Mouse (Mus musculus) cerebellum, adult 18-20 months (tissue): ENCODE measurements around the gene Mapk6.

Source experiments
- DNase-seq, 2 experiments: peaks; one replicate each; pipeline ENCODE4 v3.0.0; 2021

Gene Mapk6

DNA sequence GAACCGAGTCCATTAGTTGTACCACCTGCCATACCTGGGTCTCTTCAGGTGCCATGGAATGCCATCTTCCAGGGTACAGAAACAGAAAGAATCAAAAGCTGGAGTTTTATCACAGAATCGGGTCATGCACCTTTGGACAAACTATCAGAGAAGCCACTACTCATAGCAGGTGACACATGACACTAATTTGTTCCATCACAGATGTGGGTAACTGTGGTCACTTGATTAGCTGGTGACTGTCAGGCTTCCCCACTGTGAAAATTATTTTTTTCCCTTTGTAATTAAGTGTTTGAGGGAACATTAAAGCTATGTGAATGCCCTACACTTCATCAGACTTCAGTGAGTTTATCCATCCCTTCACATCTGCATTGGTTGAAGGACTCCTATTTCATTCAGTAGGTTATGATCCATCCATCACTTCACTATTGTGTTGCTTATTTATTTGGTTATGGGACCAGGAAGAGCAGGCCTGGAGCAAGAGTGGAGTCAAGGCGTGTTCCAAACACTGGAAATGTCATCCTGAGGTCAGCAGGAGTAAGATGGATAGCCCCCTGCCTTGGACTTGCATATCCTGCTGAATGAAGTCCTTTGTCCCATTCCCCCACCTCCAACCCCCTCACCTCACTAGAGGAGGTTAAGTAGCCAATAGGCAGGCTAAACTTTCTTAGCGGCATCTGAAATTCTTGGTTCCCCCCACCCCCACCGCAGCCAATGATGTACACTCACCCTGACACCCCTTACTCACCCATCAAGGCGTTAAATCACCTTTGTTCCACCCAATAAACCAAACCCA, 14.7 kb upstream of the Mapk6 start:
- no peak for DNase-seq

DNA sequence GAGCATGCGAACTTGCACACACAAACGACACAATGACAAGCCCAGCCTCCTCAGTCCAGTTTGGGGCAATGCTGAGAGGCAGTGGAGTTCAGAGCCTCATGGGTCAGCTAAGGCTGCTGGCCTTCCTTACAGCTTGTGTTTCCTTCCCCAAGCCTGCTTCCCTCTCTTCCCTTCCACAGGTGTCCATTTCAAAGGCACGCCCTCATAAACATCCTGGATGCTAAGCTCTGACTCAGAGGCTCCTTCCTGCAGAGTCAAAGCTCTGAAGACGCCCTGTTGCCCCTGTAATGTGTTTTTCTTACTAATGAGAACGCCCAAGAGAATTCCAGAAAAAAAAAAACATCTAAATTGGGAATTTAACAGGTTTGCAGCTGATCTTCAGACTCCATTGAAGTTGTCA, 13.9 kb upstream of the Mapk6 start:
- no peak for DNase-seq

DNA sequence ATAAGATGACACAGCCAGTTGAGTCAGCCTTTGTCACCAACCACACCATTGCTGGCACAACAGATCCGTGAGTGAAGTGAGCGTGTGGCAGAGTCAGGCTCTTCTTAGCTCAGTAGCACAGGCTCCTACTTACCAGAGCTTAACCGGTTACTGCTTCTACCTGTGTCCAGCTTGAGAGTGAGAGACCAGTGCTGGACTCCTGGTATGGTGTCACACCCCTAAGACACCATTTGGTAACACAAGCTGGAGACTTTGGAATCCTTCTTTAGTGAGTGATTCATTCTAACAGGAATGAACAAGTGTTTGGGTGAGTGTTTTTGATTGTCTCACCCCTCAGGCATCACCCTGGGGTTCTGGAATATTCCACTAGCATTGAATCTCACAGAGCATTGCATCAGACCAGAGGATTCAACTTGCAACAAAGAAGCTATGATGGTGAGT, 12.5 kb upstream of the Mapk6 start:
- DNase-seq = no peak

DNA sequence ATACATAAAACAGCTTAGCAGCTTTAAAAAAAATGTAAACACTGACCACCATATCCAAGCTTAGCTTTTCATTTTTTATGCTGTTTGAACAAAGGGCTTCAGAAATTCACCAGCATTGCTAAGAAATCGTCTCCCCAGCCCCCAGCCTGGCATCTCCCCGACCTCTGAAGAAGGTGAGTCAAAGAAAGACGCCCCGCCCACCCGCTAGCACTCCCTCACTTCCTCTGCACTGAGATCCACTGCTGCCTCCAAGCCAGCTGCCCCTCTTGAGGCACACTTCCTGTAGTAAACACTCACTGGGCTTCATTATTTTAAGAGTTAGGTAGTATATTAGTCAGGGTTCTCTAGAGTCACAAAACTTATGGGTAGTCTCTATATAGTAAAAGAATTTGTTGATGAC, 4.4 kb upstream of the Mapk6 start:
- no peak for DNase-seq

DNA sequence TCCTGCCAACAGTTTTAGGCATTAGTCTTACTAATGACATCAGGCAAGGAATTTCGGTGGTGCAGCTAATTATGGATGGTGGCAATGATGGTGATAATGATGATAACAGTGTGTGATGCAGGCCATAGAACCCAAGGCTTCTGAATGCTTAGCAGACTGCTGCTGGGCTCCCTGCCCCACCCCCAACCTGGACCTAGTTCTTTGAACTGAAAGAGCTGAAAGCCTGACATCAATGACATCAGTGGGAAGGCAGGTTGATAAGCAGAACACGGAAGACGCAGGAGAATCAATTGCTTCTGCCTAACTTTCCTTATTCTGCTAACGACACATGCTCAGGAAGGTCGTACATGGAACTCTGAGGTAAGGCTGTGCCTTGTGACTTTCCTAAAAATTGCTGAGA, 3.4 kb upstream of the Mapk6 start:
- DNase-seq = no peak

DNA sequence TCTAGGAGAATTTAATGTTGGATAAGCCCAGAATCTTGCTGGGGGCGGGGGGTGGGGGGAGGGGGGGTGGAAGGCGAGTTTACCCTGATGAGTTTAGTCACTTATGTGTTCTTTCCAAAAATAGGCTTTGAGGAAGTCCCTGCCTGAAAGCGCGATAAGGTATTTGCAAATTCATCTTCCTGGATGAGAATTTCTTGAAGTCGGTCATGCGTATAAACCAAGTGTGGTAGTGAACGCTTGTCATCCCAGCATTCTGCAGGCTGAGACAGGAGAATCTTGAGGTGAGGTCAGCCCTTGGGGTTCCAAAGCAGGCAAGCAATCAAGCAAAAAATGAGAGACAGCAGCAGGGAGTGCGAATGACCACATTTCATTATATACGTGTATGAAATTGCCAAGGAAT, 1.8 kb upstream of the Mapk6 start:
- no peak for DNase-seq

DNA sequence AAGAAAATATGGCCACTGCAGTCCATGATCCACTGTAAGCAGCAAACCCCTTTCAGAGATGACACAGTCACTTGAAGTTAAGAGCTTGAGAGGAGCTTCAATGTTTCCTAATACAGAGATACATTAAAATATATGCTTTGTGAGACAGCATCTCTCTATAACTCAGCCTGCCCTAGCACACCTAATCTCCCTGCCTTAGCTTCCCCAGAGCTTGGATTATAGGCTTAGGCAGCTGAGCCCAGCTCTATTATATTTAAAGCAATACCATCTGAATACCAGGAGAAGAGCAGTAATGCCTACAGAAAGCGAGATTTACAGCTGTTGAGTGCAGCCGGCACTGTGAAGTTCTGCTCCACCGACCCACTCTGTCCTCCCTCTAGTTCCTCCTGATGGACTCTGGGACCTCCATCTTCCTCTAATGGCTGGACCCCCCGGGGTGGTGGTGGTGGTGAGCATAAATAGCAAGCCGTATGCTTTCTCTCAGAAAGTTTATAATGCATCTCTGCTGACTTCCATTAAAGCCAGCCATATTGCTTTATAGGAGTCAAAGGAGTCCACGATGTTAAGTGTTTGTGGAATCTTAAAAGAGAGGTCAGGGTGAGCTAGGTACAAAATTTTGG, 1.2 kb upstream of the Mapk6 start:
- DNase-seq = peak in 1 of 2 experiments; percentile 26

DNA sequence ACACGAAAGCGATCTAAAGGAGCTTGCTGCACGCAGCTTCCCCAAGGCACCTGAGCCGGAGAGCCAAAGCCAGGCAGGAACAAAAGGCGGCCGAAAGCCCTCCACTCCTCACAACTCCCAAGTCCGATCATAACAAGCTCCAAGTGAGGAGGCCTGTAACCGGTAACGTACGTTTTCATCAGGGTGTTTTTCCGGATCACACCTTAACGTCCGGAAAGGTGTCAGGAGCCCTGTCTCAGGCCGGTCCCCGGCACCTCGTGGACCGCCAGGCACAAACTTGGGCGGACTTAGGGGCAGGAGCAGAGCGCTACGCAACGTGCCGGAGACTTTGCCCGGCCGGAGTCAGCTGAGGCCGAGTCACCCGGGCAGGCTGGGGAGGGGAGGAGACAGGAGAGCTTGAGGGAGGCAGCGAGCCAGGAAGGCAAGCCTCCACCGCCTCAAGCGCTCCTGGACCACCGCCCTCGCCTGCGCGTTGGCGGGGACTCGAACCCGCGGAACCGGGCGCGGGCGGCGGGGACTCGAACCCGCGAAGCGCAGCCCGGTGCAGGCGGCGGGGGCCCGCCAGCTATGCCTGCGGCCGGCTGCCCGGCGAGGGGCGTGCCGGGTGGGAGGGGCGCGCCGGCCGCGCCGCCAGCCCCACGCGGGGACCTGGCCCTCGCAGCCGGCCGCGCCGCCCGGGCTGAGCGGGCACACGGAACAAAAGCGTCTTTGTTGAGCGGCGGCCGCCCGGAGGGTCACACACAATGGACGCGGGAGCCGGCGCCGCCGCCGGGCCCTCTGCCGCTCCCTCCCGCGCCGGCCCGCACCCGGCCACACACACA, 564 bp downstream of the Mapk6 start:
- DNase-seq = peak in 1 of 2 experiments; percentile 68

DNA sequence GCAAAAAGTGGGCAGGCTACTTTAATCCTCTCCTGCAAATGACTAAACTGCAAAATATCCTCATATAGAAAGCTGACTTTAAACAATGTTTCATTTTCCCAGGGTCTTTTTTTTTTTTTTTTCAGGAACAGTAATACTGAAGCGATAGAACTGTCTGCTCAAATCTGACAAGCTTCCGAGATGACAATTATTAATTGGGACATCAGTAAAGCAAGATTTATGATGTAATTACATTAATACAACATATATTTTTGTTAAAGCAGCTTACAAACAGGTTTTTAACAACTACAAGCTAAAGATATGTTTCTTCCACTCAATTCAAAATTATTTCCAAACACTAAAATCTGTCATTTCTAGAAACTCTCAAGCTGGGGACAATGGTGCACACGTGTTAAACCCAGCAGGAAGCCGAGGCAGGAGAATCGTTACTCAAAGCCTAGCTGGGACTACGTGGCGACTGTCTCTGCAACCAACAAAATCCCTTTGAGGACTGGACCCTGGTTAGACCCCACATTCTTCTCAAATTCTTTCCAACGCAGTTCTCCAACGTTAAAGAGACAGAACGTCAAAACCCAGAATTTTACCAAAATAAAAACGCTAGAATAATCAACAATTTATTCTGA, 1.5 kb downstream of the Mapk6 start:
- DNase-seq = peak in 1 of 2 experiments; percentile 40

DNA sequence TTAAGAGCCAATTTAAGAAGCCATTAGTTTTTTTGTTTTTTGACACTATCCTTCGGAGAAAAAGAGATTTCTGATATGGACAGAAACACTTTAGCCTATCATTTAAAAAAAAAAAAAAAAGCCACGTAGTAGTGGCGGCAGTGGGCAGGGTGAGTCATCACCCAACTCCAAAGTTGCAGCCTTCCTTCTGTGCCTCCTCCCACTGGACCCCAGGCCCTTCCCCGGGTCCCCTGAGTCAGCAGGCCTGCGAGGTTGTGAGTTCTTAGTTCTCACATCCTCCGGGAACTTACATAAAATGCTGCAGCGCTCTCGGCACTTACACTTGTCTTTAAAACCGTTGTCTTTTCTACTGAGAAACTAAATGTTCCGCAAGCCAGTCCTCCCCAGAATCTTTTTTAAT, 2.0 kb downstream of the Mapk6 start:
- DNase-seq = peak in 1 of 2 experiments; percentile 29

DNA sequence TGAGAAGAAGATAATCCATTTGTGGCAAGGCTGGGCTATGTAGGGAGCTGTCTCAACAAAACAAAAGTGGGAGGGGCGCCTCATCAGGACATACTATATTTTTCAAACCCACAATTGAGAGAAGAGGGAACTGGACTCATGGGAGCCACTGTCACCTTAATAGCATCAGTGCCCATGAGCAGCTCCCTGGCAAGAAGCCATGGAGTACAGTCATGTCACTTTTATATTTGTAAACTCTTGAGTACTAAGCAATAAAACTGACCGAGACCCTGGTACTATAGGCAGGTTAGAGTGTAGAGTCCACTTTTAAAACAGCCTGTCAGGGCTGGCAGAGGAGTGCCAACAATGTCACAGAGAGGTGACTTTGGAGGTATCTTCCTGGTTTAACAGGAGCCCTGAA, 3.7 kb downstream of the Mapk6 start:
- DNase-seq = no peak

DNA sequence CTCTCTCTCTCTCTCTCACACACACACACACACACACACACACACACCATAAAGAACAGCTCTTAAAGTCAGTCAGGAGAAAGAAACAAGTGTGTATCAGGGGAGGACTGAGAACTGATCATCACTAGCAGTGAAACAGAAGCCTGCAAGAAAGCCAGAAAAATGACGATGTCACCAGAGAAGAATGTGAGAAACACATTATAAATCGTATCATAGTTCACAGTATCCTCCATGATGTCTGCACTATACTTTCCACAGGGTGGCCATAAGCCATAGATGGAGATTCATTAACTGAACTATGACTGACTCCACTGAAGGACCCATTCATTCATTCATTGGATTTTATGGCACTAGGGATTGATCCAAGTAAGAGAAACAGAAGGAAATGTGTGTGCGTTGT, 6.3 kb downstream of the Mapk6 start:
- DNase-seq = no peak

DNA sequence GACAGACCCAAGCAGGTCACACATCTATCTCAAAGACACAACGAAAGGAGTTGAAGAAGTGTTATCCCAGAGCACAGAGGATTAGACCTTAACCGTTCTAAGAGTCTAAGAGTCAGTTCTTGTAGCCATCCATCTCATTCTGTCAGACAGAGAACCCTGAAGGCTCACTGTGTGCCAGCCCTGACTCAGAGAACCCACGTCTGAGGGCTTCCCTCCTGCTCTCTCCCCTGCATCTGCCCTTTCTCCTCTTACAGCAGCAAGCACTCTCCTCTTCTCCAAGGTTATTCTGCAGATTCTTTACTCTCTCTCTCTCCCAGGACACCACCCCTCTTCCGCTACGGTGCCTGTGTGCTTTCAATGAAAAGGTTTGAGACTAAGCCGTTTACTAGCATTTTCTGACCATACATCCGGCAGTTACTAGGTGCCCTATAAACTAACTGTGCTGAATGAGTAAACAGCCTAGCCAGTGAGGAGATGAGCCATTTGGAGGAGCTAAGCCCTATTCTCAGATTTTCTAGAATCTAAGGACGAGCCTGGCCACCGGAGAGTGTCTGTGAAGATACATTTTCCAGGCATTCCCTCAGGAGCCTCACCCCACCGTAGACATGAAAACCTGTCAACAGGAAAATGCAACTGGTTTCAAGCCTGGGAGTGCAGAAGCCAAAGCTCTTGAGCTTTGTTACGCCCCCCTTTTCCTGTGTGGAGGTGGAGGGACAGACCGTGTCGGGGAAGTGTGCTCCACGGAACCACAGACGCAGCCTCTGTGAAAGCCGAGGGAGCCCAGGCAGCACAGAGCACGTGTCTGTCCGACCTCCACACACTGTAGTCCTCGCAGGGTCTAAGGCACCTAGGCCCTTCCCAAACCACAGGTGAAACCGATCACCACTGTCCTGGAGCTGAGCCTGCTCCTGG, 8.0 kb downstream of the Mapk6 start:
- DNase-seq = no peak

DNA sequence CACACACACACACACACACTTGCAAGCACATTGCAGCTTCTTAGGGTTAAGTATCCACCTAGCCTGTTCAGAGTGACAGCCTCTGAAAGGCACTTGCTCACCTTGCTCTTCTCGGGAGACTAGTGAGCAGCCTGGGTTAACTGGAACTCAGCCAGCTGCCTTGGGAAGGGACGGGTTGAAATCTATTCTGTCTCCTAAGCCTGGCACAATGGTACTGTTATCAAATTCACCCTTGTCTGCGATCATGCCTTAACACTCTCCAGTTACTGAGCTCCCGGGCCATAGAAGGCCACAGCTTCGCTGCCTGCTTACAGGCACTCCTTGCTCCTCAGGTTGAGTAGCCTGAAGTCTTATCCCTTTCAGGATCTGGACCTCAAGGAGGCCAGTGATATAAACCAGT, 9.2 kb downstream of the Mapk6 start:
- DNase-seq = peak; percentile 44 to 45

DNA sequence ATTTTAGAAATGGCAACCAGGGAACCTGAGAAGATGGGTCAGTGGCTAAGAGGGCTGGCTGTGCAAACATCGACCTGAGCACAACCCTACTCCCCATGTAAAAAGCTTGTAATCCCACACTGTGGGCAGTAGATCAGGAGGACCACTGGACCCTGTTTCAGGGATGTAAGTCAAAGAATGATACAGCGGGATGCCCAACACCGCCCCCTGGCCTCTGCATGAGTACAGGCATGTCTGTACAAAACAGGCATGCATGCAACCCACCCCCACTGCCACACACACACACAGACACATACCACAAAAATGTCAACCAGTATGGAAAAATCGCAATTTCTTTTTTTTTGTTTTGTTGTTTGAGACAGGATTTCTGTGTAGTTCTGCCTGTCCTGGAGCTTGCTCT, 10.7 kb downstream of the Mapk6 start:
- no peak for DNase-seq

DNA sequence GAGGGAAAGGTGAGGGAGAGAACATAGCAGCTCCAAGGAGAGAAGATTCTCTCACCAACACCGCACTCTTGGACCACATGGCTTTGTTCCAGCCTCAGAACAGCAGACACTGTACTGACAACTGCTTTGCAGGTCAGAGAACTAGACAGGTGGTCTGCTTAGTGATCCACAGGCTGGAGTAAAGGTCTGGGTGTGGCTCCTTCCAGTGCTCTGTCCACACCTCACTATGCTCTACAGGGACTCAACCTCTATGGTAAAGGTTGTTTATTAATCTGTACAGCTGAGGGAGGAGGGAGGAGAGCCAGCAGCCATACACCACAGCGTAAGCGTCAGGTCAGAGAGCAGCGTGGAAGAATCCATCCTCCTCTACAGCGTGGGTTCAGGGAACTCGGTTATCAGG, 13.8 kb downstream of the Mapk6 start:
- DNase-seq = no peak

DNA sequence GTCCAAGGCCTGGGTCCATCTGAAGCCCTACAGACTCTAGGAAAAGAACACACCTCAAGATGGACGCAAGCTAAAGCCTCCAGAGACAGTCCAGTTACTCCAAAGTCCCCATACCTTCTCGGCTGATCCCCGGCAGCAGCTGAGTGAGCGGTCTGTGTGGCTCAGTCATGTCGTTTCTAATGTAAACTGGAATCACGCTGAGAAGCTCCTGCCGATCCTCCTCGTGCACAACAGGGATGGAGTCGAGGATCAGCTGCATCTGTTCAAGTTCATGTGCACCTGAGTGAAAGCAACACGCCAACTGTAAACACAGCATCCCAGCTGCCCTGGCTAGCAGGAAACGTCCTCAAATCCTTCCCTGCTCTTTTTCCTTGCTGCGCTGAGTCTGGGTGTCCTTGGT, 16.6 kb downstream of the Mapk6 start:
- no peak for DNase-seq

DNA sequence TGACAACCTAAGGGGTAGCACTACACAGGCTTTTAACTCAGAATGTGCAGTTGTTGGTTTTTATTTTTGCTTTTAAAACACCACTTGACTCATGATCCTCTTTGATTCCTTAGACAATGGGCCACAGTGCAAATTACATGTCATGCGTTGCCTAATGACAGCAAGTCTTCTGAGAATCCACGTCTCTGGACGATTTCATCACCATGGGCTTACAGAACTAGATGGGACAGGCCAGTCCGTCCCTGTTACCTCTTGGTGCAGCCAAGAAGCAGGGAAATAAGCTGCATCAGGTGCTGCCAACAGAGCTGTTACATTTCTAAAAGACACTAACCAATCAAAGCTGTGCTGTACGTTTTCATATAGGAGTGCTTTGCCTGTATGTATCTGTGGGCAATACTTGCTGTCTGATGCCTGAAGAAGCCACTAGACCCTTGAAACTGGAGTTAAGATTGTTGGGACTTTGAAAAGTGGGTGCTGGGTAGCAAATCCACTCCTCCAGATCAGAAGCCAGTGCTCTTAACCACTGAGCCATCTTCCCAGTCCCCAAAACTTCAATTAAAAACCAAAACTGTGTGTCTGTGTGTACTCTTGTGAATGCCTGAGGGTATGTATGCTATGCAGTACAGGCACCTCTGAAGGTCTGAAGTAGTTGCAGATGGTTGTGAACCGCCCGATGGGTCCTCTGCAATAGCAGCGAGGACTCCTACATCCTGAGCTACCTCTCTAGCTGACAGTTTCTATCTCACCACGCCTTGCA, 24.4 kb downstream of the Mapk6 start:
- no peak for DNase-seq

DNA sequence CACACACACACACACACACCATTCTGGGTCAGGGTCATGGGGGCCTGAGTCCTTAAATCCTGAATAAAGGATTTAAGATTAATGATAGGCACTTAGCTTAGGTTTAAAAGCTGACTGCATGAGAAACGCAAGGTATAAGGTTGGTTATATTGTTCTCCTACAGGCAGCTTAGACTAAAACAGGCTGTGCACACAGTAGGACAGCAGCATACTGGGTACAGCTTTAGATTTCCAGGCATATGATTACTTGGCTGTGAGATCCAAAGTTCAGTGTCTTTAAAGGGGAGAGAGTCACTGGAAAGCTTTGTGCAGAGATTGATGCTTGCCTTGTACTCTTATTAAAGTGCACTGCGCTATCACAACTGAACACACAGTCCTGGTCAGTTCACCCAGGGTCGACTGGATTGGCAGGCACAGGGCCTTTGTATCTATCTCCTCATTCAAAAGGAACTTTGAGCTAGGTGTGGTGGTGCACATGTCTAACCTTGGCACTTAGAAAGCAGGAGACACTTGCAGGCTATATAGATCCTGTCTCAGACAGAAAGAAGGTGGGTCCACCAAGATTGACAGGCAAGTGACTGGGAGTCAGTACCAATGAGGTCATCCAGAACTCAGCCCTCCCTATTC, 25.4 kb downstream of the Mapk6 start:
- no peak for DNase-seq

DNA sequence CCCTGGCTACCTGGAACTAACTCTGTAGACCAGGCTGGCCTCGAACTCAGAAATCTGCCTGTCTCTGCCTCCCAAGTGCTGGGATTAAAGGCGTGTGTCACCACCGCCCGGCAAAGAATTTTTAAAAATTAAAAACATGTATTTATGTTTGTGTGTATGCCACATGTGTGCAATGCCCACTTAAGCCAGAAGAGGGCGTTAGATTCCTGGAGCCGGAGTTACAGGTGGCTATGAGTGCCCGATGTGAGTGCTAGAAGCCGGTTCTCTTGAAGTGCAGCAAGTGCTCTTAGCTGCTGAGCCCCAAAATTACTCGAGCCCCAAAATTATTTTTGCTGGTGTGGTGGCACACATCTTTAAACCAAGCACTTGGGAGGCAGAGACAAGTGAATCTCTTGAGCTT, 26.0 kb downstream of the Mapk6 start:
- DNase-seq = no peak

DNA sequence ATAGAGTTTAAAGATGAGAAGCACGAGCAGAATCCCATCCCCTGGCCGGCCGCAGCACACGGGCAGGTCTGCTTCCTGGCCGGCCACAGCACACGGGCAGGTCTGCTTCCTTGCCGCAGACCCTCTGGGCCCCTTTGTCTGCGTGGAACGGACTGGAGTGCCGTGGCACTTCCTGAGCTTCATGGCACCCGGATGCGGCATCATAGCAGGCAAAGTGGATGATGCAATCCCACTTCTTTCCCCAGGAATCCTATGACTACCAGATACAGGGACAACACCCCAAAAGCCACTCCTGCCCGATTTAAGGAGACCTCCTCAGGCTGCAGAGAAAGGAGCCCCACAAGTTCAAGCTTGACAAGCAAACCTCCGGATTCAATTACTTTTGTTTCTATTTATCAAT, 27.0 kb downstream of the Mapk6 start:
- DNase-seq = no peak
